In the genomic region with DNA sequence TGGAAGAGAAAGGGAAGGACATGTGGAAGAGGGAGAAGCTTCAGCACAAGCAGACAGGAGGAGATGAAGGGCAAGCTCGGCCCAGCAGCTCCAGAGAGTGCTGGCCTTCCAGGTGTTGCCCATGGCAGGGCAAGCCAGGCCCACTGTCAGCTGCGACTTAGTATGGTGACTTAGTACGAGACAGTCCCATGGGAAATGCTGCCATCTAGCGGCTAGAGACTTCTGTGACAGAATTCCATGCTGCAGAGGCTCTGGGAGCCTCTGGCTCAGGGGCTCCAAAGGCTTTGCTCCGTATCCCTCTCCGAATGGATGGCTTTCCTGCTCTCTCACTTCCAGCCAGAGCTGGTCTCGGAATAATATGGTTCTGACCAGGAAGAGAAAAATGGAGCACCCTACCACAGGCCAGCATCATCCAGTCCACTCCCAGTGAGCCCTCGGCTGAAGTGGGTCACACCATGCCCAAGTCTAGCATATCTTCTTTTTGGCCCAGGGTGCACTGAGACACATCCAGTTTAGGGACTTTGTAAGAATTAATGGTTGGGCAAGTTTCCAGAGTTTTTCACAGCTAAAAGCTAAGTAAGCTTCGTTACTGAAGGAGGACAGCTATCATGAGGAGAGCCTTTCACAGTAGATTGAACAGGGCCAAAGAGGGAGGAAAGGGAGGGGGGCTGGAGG, we compare ENCODE assay signal across 8 mouse cellular contexts. TPM values are rescaled to one million over a fixed set of nuclear protein-coding genes. Genes with fewer than 3 reads are reported as not detected.
DNase-seq lines count a peak whose midpoint lies in the region; ATAC-seq and TF ChIP-seq lines count a peak whose summit lies in the region.

No protein-coding gene starts in this region.

- no peak overlapping the region for H3K4me2 ChIP-seq in limb, embryonic 12.5 days
- no peak overlapping the region for H3K4me2 ChIP-seq in midbrain, postnatal 0 days (ENCODE audit: low read depth, low read length, poor library complexity, severe bottlenecking)

- no peak for TF ChIP-seq EP300 in heart, adult 2 months (IDR thresholded peaks at IDR 0.05; ENCODE audit: insufficient read depth, low read depth, low read length)

- peak; percentile 51 for DNase-seq in 3134 (ENCODE audit: extremely low read depth, insufficient read length, low spot score)
- DNase-seq in adrenal gland, postnatal 14 days, result peak; percentile 87
- peak; percentile 79 for DNase-seq in embryonic facial prominence, embryonic 10.5 days (ENCODE audit: low spot score)
- DNase-seq in heart, adult 2 months, result peak; percentile 72 to 76
- DNase-seq in kidney, adult 8-10 months, result peak; percentile 59 to 79
- peak; percentile 96 for DNase-seq in midbrain, postnatal 0 days (ENCODE audit: low spot score)
- DNase-seq in spleen, postnatal 36 days (ENCODE audit: low spot score in 2 of 2), result peak; percentile 51 to 63

- ATAC-seq in limb, embryonic 12.5 days (ENCODE audit: insufficient number of reproducible peaks, insufficient read depth, low FRiP score, low TSS enrichment, low read depth), result peak; percentile 60; the same call in 1 of the 2 replicates
- peak; percentile 70 for ATAC-seq in midbrain, postnatal 0 days (ENCODE audit: low FRiP score)

- TF ChIP-seq POLR2A in heart, adult 2 months (IDR thresholded peaks at IDR 0.05; ENCODE audit: insufficient read depth, low read depth, low read length), result no peak

- no peak overlapping the region for H3K27ac ChIP-seq in embryonic facial prominence, embryonic 10.5 days (replicated peaks)
- no peak overlapping the region for H3K27ac ChIP-seq in heart, adult 2 months
- H3K27ac ChIP-seq in limb, embryonic 12.5 days, result no peak overlapping the region
- no peak overlapping the region for H3K27ac ChIP-seq in midbrain, postnatal 0 days (ENCODE audit: low read depth, low read length)

- no peaks in the 10 kb centered on the region for H3K27me3 ChIP-seq in embryonic facial prominence, embryonic 10.5 days (replicated peaks; ENCODE audit: low read depth, poor library complexity, severe bottlenecking)
- H3K27me3 ChIP-seq in heart, adult 2 months (ENCODE audit: control insufficient read depth, insufficient read depth, low read length), result no peaks in the 10 kb centered on the region
- H3K27me3 ChIP-seq in limb, embryonic 12.5 days, result no peaks in the 10 kb centered on the region
- no peaks in the 10 kb centered on the region for H3K27me3 ChIP-seq in midbrain, postnatal 0 days (ENCODE audit: insufficient read depth, low read length)

- no peaks in the 10 kb centered on the region for H3K9me3 ChIP-seq in embryonic facial prominence, embryonic 10.5 days
- no peaks in the 10 kb centered on the region for H3K9me3 ChIP-seq in limb, embryonic 12.5 days
- H3K9me3 ChIP-seq in midbrain, postnatal 0 days (ENCODE audit: low read length), result no peaks in the 10 kb centered on the region

- H3K36me3 ChIP-seq in embryonic facial prominence, embryonic 10.5 days (replicated peaks), result peaks cover 83% of the 10 kb centered on the region
- H3K36me3 ChIP-seq in heart, adult 2 months (ENCODE audit: control insufficient read depth, insufficient read depth, low read length), result no peaks in the 10 kb centered on the region
- peaks cover 79% of the 10 kb centered on the region for H3K36me3 ChIP-seq in limb, embryonic 12.5 days
- H3K36me3 ChIP-seq in midbrain, postnatal 0 days (ENCODE audit: insufficient read depth, low read length), result peaks cover 49% of the 10 kb centered on the region

- WGBS in embryonic facial prominence, embryonic 10.5 days, result 29% methylated on average over 9 of the region's 9 CpGs
- 32% methylated on average over 9 of the region's 9 CpGs for WGBS in heart, adult 2 months
- WGBS in limb, embryonic 12.5 days, result 33% methylated on average over 9 of the region's 9 CpGs
- 29% methylated on average over 9 of the region's 9 CpGs for WGBS in midbrain, postnatal 0 days

- TF ChIP-seq CTCF in heart, adult 2 months (IDR thresholded peaks at IDR 0.05), result peak; percentile 92
- peak; percentile 86 for TF ChIP-seq CTCF in midbrain, postnatal 0 days (IDR thresholded peaks at IDR 0.05)

- H3K4me3 ChIP-seq in embryonic facial prominence, embryonic 10.5 days, result no peak overlapping the region
- no peak overlapping the region for H3K4me3 ChIP-seq in heart, adult 2 months
- no peak overlapping the region for H3K4me3 ChIP-seq in limb, embryonic 12.5 days (replicated peaks)
- no peak overlapping the region for H3K4me3 ChIP-seq in midbrain, postnatal 0 days (ENCODE audit: low read depth, low read length)

- intact Hi-C loops in heart, adult 2 months (cut with DNase I), result loop anchor here (1.0 to 2.0 kb wide), 2 partner anchors 45 to 203 kb away; no protein-coding TSS in a partner anchor

- no peaks in the 10 kb centered on the region for H3K79me2 ChIP-seq in heart, adult 2 months (replicated peaks; ENCODE audit: control insufficient read depth, insufficient read depth, low read length)

- H3K9ac ChIP-seq in heart, adult 2 months (ENCODE audit: low read depth, low read length), result no peak overlapping the region
- H3K9ac ChIP-seq in limb, embryonic 12.5 days (replicated peaks), result no peak overlapping the region
- no peak overlapping the region for H3K9ac ChIP-seq in midbrain, postnatal 0 days (replicated peaks; ENCODE audit: low read length, poor library complexity, severe bottlenecking)

- peaks cover 7% of the 10 kb centered on the region for H3K4me1 ChIP-seq in embryonic facial prominence, embryonic 10.5 days
- H3K4me1 ChIP-seq in heart, adult 2 months (ENCODE audit: control insufficient read depth, insufficient read depth, low read length), result no peaks in the 10 kb centered on the region
- H3K4me1 ChIP-seq in limb, embryonic 12.5 days (replicated peaks), result peaks cover 4% of the 10 kb centered on the region; the same call in 1 of the 2 replicates
- H3K4me1 ChIP-seq in midbrain, postnatal 0 days (ENCODE audit: insufficient read depth, low read length), result no peaks in the 10 kb centered on the region

RNA-seq across cellular contexts. Expression of a gene that starts 32.6 kb away (rescaled TPM):
- total RNA-seq in adrenal gland, postnatal 14 days (2021), result 3.7 TPM in 2 replicates
- polyA plus RNA-seq in embryonic facial prominence, embryonic 10.5 days (2016; fragmentation: Nextera tagmentation; extraction: Ambion mirVana), result 0.82 and 0.97 TPM in 2 replicates
- total RNA-seq in heart, adult 2 months (2021), result under 1 TPM; 0.52 to 0.84 TPM
- polyA plus RNA-seq in heart, adult 2 months (2012; rRNA removed), result 5.9 and 6.7 TPM in 2 replicates
- polyA plus RNA-seq in limb, embryonic 12.5 days (2016; fragmentation: Nextera tagmentation; extraction: Ambion mirVana), result 1.9 and 2.8 TPM in 2 replicates
- 123 and 128 TPM in 2 replicates for total RNA-seq in midbrain, postnatal 0 days (2014; rRNA removed)
- 49.2 and 56.3 TPM in 2 replicates for polyA plus RNA-seq in midbrain, postnatal 0 days (2015; fragmentation: Nextera tagmentation; extraction: Ambion mirVana)

RNA-seq across cellular contexts. Expression of a gene that starts 58.5 kb away (rescaled TPM):
- total RNA-seq in adrenal gland, postnatal 14 days (2021), result 0.78 and 1.1 TPM in 2 replicates
- polyA plus RNA-seq in embryonic facial prominence, embryonic 10.5 days (2016; fragmentation: Nextera tagmentation; extraction: Ambion mirVana), result 0.06 TPM in 1 of 2 replicates, not detected in the other
- under 1 TPM; 0.21 to 0.43 TPM for total RNA-seq in heart, adult 2 months (2021)
- 0.23 and 0.33 TPM in 2 replicates for polyA plus RNA-seq in heart, adult 2 months (2012; rRNA removed)
- 0.11 and 0.12 TPM in 2 replicates for polyA plus RNA-seq in limb, embryonic 12.5 days (2016; fragmentation: Nextera tagmentation; extraction: Ambion mirVana)
- total RNA-seq in midbrain, postnatal 0 days (2014; rRNA removed), result 0.22 and 0.90 TPM in 2 replicates
- polyA plus RNA-seq in midbrain, postnatal 0 days (2015; fragmentation: Nextera tagmentation; extraction: Ambion mirVana), result 0.21 and 0.37 TPM in 2 replicates
